Mouse (Mus musculus) CD4-positive helper T cell, adult 2 months (primary cell): ENCODE results near the gene Dmbt1.
"Not testable (repeated sequence)": the region's sequence is repeated elsewhere in the genome, so short reads cannot be mapped to it uniquely, and the experiment has no call there.

Source experiments
- DNase-seq: peaks from one replicate; pipeline ENCODE4 v3.0.0-alpha.2; 2012; ENCODE audit warnings: low read depth, missing footprints, low spot score

Dmbt1 gene

DNA sequence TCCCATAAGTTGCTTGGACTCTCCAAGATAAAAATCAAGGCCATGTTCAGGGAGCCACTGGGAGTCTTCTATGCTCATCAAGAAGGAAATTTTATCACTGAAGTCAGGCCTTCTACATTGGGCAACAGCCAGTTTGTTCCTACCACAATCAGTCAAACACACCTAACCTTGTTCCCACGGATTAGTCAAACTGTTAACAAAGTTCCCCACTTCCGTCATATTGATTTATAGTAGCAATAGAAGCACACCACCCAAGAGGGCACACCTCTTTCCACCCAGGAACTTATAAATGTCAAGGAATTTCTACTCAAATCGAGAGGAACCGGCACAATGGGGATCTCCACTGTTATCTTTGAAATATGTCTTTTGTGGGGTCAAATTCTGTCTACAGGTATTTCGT, at the start of gene Dmbt1:
Gene Dmbt1 (plus strand): TSS at position 299 of the 400 bp plus-strand sequence.
- DNase-seq: no peak

DNA sequence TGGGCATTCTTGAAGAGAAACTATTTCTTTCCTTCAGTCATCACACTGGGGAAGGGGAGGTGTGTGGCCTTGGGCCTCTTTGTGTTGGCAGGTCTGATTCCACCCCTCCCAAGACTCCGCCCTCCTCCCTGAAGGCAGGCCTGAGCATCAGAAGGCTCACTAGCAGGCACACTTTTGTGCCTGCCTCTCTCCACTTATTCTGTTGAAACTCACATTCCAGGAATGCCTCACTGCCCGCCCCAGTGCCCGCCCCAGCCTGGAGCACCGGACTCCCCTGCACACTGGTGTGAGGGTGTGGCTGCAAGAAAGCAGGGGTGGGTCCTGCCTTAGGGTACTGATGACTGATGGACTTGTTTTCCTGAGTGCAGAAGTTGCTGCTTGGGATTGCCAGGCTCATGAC, 49.5 kb upstream of the Dmbt1 start:
- no peak for DNase-seq

DNA sequence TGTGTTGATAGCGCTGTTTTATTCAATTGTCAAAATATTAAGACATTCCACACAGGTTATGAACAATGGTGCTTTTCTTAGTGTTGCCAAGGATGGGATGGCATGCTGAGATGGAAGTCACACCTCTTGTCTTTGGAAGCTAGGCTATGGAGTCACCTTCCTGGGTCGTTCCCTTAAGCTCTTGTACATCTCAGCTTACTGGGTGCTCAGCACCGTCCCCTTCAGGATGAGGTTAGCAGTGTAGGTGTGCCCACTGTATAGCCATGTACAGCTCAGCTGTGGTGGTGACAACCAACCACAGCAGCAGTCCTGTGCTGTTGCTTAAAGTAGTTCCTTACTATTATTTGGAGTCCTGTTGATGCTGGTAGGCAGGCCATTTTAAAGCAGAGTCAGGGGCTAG, 49.0 kb upstream of the Dmbt1 start:
- no peak for DNase-seq

DNA sequence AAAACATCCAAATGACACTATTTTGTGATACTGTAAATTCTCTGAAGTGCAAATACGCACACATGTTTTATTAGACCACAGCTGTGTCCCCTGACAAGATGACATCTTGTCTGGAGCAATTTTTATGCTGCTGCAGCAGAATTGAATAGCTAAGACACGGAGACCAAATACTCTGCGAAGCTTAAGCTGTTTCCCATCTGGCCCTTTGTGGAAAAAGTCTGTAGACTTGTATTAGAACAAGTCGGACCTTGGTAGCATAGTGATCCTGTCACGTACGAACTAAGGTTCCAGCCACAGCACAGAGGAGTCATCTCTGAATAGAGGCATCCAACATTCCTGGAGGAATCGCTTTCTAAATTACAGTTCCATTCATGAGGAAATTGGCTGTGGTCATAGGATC, 47.6 kb upstream of the Dmbt1 start:
- DNase-seq: no peak

DNA sequence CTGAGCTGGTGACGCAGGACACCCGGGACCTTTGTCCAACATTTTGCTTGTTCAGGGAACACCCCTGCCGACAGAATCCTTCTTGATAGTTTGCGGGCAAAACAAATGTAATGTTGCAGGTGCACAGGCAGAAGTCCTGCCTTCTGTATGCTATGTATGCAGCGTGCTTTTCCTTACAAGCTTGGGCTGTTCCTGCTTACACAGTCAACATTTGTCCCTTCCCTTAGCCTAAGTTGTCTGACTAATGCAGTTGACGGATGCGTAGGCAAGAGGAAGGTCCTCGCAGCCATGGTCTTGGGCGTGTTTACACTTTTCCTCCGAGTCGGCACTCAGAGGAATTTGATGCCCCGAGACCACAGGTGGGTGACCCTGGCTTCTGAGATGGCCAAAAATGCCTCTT, 46.7 kb upstream of the Dmbt1 start:
- no peak for DNase-seq

DNA sequence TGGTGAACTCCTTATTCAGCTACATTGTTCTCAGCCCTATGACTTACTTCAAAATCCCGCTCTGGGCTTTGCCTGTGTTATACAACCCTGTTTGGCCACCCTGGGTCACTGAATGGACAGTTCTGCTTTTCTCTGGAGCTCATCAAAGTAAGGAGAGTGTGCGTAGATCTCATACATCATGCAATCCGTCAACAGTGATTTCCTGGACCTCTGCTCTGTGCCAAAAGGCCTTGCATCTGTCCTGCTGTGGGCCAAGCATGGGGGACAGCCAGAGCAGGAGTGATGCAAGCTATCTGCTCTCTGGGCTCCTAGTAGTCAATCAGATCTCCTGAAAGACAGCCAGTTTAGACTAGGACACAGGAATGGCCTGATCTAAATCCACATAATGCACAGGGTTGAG, 46.1 kb upstream of the Dmbt1 start:
- no peak for DNase-seq

DNA sequence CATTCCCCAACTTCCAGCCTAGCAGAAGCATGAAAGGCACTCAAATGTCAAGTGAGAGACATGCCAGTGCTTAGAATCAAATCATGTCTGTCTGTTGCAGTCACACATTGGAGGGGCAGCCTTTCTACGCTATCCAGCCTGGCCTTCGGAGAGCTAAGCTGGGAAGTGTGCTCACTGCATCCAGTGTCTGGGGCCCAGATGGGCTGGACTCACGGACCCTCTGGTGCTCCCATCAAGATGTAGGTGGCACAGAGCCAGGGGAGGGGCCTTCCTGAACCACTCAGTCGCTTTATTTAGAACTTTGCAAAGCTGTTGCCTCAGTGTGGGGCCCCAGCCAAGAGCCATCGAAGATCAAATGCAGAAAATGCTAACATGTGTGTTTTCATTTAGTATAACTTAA, 43.7 kb upstream of the Dmbt1 start:
- DNase-seq: no peak

DNA sequence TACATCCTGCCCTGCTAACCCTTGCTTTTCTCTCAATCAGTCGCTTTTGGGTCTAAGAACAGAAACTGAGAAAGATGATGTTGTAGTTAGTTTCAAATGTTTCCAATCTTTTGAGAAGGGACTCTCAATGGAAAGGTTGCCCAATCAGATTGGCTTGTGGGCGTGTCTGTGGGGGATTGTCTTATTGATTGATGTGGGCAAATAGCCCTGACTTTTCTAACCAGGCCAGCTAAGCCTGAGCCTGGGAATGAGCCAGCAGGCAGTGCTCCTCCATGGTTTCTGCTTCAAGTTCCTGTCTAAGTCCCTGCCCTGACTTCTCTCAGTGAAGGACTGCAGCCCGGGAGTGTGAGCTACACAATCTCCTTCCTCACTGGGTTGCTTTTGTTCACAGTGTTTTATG, 42.5 kb upstream of the Dmbt1 start:
- DNase-seq: no peak

DNA sequence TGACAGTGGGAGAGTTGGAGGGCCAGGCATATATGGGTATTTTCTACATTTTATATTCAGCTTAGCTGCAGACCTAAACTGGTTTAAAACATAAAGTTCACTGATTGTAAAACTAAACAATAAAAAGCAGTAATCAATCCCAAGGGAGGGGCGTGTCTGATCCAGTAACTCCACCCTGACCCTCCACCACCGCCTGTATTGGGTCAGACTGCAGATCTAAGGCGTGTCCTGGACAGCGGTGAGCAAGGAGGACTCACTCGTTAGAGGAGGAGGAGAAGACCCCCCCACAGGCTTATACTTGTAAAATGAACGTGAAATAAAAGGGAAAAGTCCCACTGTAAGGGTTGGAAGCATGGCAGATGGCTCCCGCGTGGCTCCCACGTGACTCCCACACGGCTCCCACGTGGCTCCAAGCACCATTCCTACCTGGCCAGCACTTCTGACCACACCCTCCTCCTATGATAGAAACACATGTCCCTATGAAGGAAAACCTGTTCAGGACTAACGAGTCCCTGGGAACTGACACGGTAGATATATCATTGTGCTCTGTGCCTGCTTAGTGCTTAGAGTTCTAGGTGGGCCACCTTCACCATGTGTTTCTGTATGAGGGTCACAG, 40.6 kb upstream of the Dmbt1 start:
- no peak for DNase-seq

DNA sequence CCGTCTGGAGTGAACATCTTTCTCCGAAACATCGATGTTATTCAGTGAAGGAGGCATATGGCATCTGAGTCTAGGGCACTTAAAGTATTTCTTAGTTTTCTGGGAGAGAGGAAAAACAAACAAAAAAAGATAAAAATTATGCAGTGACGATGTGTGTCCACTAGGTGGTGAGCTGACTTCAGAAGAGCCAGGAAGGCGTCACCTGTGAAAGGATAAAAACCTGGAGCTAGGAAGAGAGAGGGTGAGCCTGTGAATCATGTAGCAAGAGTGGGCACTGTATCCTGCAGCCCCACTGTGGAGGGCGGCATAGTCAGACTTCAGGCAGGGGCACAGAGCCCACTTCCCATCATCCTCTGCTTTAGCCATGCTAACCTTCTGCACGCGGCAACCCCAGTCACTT, 37.9 kb upstream of the Dmbt1 start:
- DNase-seq: peak; percentile 7

DNA sequence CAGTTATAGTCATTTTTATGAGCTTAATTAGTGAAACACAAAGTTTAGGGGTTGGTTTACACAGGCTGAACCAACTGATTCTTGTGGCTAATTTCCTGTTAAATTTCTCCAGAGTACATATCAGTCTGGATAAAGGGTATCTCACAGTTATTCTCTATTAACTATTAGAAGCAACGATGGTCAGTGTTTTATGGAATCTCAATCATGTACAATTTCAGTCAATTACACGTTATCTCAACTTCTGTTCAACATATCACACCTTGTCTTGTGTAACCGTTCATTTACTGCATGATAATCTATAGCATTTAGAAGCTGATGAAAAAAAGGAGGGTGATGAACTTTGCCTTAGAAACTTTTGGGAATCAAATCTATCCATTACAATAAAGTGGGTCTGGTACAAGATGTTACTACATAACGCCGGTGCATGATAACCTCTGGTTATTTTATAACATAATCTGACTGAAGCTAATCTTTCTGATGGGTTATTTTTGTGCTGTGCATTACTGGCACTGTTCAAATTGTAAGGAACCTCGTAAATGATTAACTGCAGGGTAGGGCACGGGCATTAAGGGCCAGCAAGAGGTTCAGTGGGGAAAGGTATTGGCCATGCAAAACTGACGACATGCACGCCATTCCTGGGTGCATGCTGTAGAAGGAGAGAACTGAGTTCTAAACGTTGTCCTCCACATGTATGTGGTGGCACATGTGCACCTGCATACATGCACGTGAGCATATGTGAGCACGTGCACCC, 29.7 kb upstream of the Dmbt1 start:
- no peak for DNase-seq

DNA sequence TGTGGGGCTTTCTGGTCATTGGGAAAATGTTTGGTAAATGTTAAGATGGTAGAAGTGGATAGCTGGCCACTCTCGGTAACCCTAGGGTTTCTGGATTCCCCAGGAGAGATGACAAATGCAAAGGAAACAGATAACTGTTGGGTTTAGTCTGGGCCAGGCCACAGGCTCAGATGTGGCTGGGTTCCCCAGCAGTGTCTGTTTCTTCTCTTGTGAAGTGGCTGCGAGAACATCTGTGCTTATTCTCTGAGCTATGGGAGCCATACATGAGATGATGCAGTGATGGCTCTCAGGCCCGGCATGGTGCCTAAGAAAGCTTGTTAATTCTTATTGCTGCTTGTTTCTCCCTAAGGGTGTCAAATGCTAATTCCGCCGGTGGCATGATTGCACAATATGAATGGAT, 27.8 kb upstream of the Dmbt1 start:
- no peak for DNase-seq

DNA sequence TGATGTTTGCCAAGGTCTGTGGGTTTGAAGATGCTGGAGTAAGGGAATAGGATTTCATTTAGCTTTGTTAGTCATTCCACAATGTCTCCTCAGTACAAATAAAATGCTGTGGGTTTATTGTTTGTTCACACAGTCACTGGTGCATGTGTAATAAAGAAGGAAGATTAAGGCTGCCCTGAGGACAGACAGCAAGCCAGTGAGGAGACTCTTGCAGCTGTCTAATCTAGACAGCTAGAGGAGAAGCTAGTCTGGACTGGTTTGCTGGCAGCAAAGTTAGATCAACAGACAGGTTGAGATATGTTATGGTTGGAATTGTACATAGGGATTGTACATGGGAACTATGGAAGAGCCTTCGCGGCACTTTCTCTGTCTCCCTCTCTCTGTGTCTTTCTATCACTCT, 24.6 kb upstream of the Dmbt1 start:
- no peak for DNase-seq

DNA sequence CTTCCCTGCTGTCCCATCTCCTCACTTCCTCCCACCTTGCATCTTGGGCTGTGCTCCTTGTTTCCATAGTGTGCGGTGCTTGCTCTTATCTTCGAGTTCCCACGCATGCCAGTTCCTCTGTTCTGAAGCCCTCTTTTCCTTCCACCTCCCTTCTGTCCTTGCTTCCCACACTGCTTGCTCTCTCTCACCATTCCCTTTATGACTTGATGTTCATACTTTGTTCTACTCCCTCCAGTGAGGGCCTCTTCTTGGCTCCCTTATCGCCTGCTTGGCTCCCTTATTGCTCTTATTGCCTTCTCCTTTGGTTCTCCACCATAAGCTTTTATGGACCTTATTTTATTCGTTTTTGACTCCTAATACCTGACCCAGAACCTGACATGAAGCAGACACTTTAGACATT, 22.7 kb upstream of the Dmbt1 start:
- no peak for DNase-seq

DNA sequence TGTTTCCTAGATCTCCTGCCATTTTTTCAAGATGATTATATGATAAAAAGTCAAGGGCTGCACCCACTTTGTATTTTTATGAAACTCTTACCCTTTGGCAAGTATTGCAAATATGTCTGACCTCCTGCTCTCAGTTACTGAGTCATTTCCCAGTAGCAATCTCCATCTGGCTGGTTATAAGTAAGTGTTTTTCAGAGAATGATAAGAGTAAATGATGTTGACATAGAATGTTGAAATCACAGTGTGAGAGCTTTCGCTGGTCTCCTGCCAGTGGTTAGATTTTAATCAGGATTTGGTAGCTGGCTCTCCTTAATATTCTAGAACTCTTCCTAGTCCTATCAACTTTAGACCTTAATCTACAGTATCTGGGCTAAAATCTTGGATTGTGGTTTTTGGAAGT, 20.0 kb upstream of the Dmbt1 start:
- DNase-seq: no peak

DNA sequence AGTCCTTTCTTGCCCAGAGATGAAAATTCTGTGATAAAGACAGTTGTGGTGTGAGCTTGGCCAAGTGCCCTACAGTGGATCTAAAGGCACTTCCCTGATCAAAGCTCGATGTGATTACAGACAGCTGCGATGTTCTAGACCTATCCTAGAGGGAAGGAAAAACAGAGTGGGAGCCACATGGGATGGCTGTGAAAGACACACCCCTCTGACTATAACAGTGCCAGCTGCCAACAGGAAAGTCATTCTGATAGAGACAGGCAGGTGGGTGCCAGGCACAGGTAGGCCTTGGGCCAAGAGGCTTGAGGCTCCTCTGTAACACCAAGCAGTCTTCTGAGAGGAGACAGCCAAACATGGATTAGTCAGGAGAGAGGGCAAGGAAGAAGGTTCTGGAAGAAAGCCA, 12.7 kb upstream of the Dmbt1 start:
- no peak for DNase-seq

DNA sequence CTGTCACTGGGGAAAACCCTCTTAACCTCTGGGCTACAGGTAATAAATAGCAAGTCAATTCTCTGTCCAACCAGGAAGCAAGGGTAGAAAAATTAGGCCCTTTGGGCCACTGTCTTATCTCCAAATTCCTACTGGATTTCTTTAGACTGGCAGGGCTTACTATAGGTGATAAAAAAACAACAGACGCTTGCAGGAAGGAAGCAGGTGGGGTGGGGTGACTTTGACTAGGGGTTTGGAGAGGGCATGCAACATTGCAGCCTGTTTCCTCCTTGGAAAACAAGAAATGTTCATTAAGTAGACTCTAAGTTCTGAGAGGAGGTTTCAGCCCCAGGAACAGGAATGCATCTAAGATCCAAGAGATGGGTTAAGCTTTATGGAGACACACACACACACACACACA, 7.0 kb upstream of the Dmbt1 start:
- no peak for DNase-seq

DNA sequence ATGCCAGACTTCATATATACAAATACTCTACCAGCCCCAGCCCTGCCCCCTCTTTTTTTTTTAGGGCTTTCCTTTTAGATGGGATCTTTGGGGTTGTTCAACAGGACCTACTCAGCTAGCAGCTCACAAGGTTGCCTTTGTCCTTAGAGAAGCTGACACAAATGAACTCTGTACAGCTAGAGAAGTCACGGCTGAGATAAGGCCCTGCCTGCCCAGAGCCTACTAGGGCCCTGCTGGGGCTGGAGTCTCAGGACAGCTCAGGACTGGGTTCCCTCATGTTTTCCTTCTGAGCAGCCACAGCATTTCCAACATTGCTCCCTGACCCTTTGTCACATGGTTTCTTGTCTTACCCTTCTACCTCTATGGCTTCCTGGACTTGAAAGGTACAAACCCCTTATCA, 4.3 kb upstream of the Dmbt1 start:
- no peak for DNase-seq

DNA sequence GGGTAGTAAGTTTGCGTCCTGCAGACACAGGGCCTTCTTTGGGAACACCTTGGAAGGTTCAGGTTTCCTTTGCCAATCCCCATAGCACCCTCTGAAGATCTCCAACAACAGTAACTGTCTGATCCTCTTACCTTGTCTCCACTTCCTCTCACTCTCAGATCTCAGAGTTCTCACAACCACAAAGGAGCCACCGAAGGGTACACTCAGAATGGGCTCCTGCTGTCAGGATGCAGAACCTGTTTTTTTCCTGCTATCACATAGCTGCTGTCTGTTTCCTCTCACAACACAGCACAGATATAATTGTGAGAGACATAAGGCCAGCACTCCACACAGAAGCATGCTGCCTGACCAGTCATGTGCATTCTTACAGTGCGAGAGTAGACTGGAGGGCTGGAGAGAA, 4.5 kb downstream of the Dmbt1 start:
- peak; percentile 19 for DNase-seq

DNA sequence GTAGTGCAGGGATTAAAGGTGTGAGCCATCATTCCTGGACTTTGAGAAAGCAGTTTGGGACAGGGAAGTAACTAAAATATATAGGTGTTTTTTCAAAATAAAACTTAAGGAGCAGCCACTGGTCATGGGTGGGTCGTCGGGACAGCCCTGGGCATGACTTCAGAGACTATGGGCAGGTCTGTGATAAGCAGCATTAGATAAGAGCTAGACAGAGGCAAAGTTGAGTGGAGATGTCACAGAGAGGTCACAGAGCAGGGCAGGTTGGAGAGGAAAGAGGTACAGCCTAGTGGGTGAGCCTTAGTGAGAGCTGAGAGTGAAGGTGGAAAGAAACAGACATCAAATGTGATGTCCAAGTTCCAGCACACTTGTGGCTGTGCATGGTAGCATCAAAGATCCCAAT, 5.2 kb downstream of the Dmbt1 start:
- no peak for DNase-seq

DNA sequence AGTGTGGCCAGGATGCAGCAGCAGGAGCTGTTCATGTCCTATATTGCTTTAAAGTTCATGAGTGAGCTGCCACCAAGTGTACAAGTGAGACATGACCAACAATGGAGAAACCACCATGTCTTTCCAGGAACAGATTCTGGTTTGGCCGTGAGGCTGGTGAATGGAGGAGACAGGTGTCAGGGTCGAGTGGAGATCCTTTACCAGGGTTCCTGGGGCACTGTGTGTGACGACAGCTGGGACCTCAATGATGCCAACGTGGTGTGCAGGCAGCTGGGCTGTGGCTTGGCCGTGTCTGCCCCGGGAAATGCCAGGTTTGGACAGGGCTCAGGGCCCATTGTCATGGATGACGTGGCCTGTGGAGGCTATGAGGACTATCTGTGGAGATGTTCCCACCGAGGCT, 8.9 kb downstream of the Dmbt1 start:
- DNase-seq: not testable (repeated sequence)

DNA sequence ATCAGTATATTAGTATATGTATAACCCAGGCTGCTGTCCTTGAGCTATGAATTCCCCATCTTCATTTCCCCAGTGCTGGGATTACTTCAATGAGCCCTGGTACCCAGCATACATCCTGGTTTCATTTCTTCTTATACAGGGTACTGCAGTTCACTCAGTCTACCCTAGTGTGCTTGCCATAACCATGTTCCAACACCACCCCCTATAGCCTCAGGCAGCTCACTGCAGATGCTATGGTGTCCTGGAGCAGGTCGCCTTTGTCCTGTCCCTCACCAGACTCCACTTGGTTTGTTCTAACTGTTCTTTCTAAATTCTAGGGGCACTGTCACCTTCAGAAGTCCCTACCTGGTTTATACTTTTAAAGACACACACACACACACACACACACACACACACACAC, 10.8 kb downstream of the Dmbt1 start:
- DNase-seq: no peak

DNA sequence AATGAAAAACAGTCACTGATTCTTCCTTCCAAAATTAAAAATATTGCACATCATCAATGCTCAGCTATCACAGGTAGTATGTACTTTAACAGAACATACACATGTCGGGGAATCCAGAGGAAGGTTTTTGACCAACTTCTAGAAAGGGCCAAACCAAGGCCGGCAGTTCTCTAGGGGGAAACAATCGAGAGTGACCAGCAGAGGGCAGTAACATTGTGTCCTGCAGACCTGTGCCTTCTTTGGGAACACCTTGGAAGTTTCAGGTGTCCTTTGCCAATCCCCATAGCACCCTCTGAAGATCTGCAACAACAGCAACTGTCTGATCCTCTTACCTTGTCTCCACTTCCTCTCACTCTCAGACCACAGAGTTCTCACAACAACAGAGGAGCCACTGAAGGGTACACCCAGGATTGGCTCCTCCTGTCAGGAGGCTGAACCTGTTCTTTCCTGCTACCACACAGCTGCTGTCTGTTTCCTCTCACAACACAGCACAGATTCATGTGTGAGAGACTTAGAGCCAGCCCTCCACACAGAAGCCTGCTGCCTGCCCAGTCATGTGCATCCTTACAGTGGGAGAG, 13.5 kb downstream of the Dmbt1 start:
- peak; percentile 48 for DNase-seq
